Mouse (Mus musculus) heart, postnatal 0 days (tissue): ENCODE data around the gene Lrrtm1.

ENCODE experiments used
- CTCF ChIP-seq: IDR thresholded peaks from 2 replicates; pipeline ENCODE4 v1.5.1; 2016; ENCODE audit warnings: antibody characterized with exemption, control low read depth, low read depth
- EP300 ChIP-seq: IDR thresholded peaks from 2 replicates; pipeline ENCODE4 v1.6.1; 2016; ENCODE audit warnings: antibody characterized with exemption, low read depth

- TF ChIP-seq CTCF (no peak), EP300 (no peak)
Measured at GRCm38 (mm10) chr6:77220776-77221175, 21.7 kb upstream of the Lrrtm1 start.
